Mouse (Mus musculus) embryonic fibroblast, embryonic 13.5 days (primary cell): ENCODE results near the gene Slc12a1. TPM values are rescaled to one million over a fixed set of nuclear protein-coding genes. Genes with fewer than 3 reads are reported as not detected.

Source experiments
- H3K27ac ChIP-seq: 2 replicates; pipeline ENCODE4 v1.5.1; 2012; ENCODE audit warnings: low read length, control low read depth, inconsistent platforms; ENCODE audit not compliant: insufficient read depth
- H3K4me1 ChIP-seq: 2 replicates; pipeline ENCODE4 v1.6.1; 2011; ENCODE audit warnings: low read length; ENCODE audit not compliant: control insufficient read depth, insufficient read depth
- H3K4me3 ChIP-seq: 2 replicates; pipeline ENCODE4 v1.5.1; 2011; ENCODE audit warnings: mild to moderate bottlenecking, control low read depth, low read length; ENCODE audit not compliant: insufficient read depth
- CTCF ChIP-seq: IDR thresholded peaks from 2 replicates; pipeline ENCODE4 v1.5.1; 2011; ENCODE audit warnings: mild to moderate bottlenecking, control low read depth, low read length, moderate library complexity, borderline replicate concordance; ENCODE audit not compliant: insufficient read depth
- POLR2A ChIP-seq: IDR thresholded peaks from 2 replicates; pipeline ENCODE4 v1.6.1; 2011; ENCODE audit warnings: low read depth, mild to moderate bottlenecking, control low read depth, low read length, moderate library complexity
- polyA plus RNA-seq: library from polyadenylated mRNA; stranded (reverse); fragments of >200 nt; gene quantifications from 2 replicates; pipeline ENCODE4 v1.2.4, GENCODE M21; 2011; ENCODE audit warnings: low read depth; ENCODE audit not compliant: missing spikeins, insufficient read length

Slc12a1 gene
- polyA plus RNA-seq, 1 experiment: 0.23 TPM

DNA sequence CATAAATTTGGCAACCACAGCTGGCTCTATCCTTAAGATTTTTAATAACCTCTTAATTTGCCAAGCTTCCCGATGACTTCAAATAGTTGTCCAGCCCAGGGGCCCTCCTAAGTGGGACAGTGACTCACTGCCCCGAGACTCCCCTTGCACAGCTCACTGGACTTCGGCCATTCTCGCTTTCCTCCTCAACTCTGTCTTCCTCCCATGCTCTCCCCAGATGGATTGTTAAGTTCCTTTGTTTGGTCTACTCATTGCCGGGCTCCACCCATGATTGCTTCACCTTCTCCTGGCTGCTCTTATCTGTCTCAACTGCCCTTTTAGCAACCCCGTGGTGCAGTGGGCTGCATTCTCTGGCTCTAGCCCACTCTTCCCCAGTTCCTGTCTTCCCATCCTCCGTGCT is 126.2 kb downstream of the Slc12a1 start:
- Histone ChIP-seq H3K4me3 (no peak overlapping the region), H3K4me1 (peaks cover 16% of the 10 kb centered on the region), H3K27ac (peak overlapping the region; percentile 88)
- no peak for TF ChIP-seq POLR2A
- no peak for TF ChIP-seq CTCF

Other genes starting within 250 kb of the Slc12a1 start
- 0.25 TPM in 1 of 2 replicates, not detected in the other for gene Slc24a5, start 84.4 kb upstream of the Slc12a1 start, polyA plus RNA-seq
- gene Myef2, start 28.8 kb upstream of the Slc12a1 start, polyA plus RNA-seq: 81.1 and 91.6 TPM in 2 replicates
- not detected in 2 replicates for gene Ctxn2, start 15.8 kb upstream of the Slc12a1 start, polyA plus RNA-seq
- 58.6 and 66.6 TPM in 2 replicates for gene Dut, start 94.7 kb downstream of the Slc12a1 start, polyA plus RNA-seq